Mouse (Mus musculus): ENCODE measurements around the gene Map4k2. TPM values are rescaled to one million over a fixed set of nuclear protein-coding genes. Genes with fewer than 3 reads are reported as not detected.
A peak's percentile ranks its signal among the peaks of the same experiment; 100 is the strongest.

Gene Map4k2
- polyA plus RNA-seq, 1 experiment = 10.0 TPM

GRCm38 (mm10) chr19:6338716-6339115 is 2.2 kb upstream of the Map4k2 start:
- TF ChIP-seq POLR2AphosphoS2 (IDR thresholded peaks at IDR 0.05; ENCODE audit: insufficient read length, low read depth) (no peak), E2F4 (IDR thresholded peaks at IDR 0.05; ENCODE audit: insufficient read depth) (no peak), TCF3 (IDR thresholded peaks at IDR 0.05; ENCODE audit: insufficient read length, low read depth) (no peak), TCF12 (IDR thresholded peaks at IDR 0.05; ENCODE audit: insufficient read depth, poor library complexity, severe bottlenecking) (no peak), MYOG (IDR thresholded peaks at IDR 0.05; ENCODE audit: control insufficient read depth in 1 of 3, insufficient read depth in 1 of 3, insufficient read length in 2 of 3, low read depth in 2 of 3) (no peak), SRF (IDR thresholded peaks at IDR 0.05; ENCODE audit: control insufficient read depth, insufficient read length, low read depth) (no peak), POLR2A (IDR thresholded peaks at IDR 0.05; ENCODE audit: insufficient read length, low read depth) (no peak), CEBPB (IDR thresholded peaks at IDR 0.05; ENCODE audit: insufficient read depth, poor library complexity, severe bottlenecking) (no peak), MYOD1 (IDR thresholded peaks at IDR 0.05; ENCODE audit: control insufficient read depth in 1 of 3, insufficient read length in 2 of 3, low read depth in 2 of 3) (no peak), MAX (IDR thresholded peaks at IDR 0.05; ENCODE audit: low read depth) (no peak), USF1 (IDR thresholded peaks at IDR 0.05; ENCODE audit: low read depth) (no peak), REST (IDR thresholded peaks at IDR 0.05; ENCODE audit: insufficient read depth, insufficient read length) (no peak)
- Histone ChIP-seq H3K27me3 (ENCODE audit: control insufficient read depth, insufficient read depth, insufficient read length) (no peaks in the 10 kb centered on the region), H3ac (ENCODE audit: control insufficient read depth, insufficient read length) (no peak overlapping the region), H3K4me2 (ENCODE audit: low read depth) (no peak overlapping the region), H3K36me3 (ENCODE audit: control insufficient read depth, insufficient read depth) (peaks cover 22% of the 10 kb centered on the region), H3K79me2 (ENCODE audit: control insufficient read depth, insufficient read depth) (peaks cover 16% of the 10 kb centered on the region), H3K4me3 (no peak overlapping the region)

DNA sequence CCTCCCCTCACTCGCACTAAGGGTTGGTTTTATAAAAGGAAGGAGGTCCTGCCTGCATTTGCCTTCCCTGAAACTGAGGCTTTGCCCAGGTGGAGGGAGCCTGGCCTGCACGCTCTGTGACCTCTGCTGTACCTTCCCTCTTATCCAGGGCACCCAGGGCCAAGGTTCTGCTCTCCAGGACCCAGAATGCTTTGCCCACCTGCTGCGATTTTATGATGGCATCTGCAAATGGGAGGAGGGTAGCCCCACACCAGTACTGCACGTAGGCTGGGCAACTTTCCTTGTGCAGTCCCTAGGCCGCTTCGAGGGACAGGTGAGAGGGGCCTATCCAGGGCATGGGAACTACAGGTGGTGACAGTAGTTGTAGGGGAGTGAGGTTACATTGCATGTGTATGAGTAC is 1.7 kb upstream of the Map4k2 start:
- no peak overlapping the region for H3K4me2 ChIP-seq (ENCODE audit: low read depth)
- H3K36me3 ChIP-seq (ENCODE audit: control insufficient read depth, insufficient read depth) = peaks cover 22% of the 10 kb centered on the region
- H3K4me3 ChIP-seq = no peak overlapping the region
- no peaks in the 10 kb centered on the region for H3K27me3 ChIP-seq (ENCODE audit: control insufficient read depth, insufficient read depth, insufficient read length)
- H3ac ChIP-seq (ENCODE audit: control insufficient read depth, insufficient read length) = no peak overlapping the region
- peaks cover 16% of the 10 kb centered on the region for H3K79me2 ChIP-seq (ENCODE audit: control insufficient read depth, insufficient read depth)
- no peak for TF ChIP-seq E2F4 (IDR thresholded peaks at IDR 0.05; ENCODE audit: insufficient read depth)
- no peak for TF ChIP-seq TCF3 (IDR thresholded peaks at IDR 0.05; ENCODE audit: insufficient read length, low read depth)
- no peak for TF ChIP-seq SRF (IDR thresholded peaks at IDR 0.05; ENCODE audit: control insufficient read depth, insufficient read length, low read depth)
- no peak for TF ChIP-seq CEBPB (IDR thresholded peaks at IDR 0.05; ENCODE audit: insufficient read depth, poor library complexity, severe bottlenecking)
- TF ChIP-seq USF1 (IDR thresholded peaks at IDR 0.05; ENCODE audit: low read depth) = no peak
- TF ChIP-seq TCF12 (IDR thresholded peaks at IDR 0.05; ENCODE audit: insufficient read depth, poor library complexity, severe bottlenecking) = no peak
- no peak for TF ChIP-seq MYOG (IDR thresholded peaks at IDR 0.05; ENCODE audit: control insufficient read depth in 1 of 3, insufficient read depth in 1 of 3, insufficient read length in 2 of 3, low read depth in 2 of 3)
- no peak for TF ChIP-seq MAX (IDR thresholded peaks at IDR 0.05; ENCODE audit: low read depth)
- no peak for TF ChIP-seq REST (IDR thresholded peaks at IDR 0.05; ENCODE audit: insufficient read depth, insufficient read length)
- no peak for TF ChIP-seq MYOD1 (IDR thresholded peaks at IDR 0.05; ENCODE audit: control insufficient read depth in 1 of 3, insufficient read length in 2 of 3, low read depth in 2 of 3)
- TF ChIP-seq POLR2A (IDR thresholded peaks at IDR 0.05; ENCODE audit: insufficient read length, low read depth) = no peak
- no peak for TF ChIP-seq POLR2AphosphoS2 (IDR thresholded peaks at IDR 0.05; ENCODE audit: insufficient read length, low read depth)

GRCm38 (mm10) chr19:6339890-6340504 is 938 bp upstream of the Map4k2 start:
- peaks cover 22% of the 10 kb centered on the region for H3K36me3 ChIP-seq (ENCODE audit: control insufficient read depth, insufficient read depth)
- no peak overlapping the region for H3K4me2 ChIP-seq (ENCODE audit: low read depth)

GRCm38 (mm10) chr19:6341453-6342077 is 630 bp downstream of the Map4k2 start:
- Histone ChIP-seq H3ac (ENCODE audit: control insufficient read depth, insufficient read length) (peak overlapping the region; percentile 19), H3K27me3 (ENCODE audit: control insufficient read depth, insufficient read depth, insufficient read length) (no peaks in the 10 kb centered on the region), H3K4me3 (peak overlapping the region; percentile 22), H3K4me2 (ENCODE audit: low read depth) (peak overlapping the region; percentile 74), H3K79me2 (ENCODE audit: control insufficient read depth, insufficient read depth) (peaks cover 5% of the 10 kb centered on the region), H3K36me3 (ENCODE audit: control insufficient read depth, insufficient read depth) (peaks cover 22% of the 10 kb centered on the region)
- TF ChIP-seq USF1 (IDR thresholded peaks at IDR 0.05; ENCODE audit: low read depth) (no peak), E2F4 (IDR thresholded peaks at IDR 0.05; ENCODE audit: insufficient read depth) (no peak), TCF3 (IDR thresholded peaks at IDR 0.05; ENCODE audit: insufficient read length, low read depth) (no peak), TCF12 (IDR thresholded peaks at IDR 0.05; ENCODE audit: insufficient read depth, poor library complexity, severe bottlenecking) (no peak), REST (IDR thresholded peaks at IDR 0.05; ENCODE audit: insufficient read depth, insufficient read length) (no peak), MYOD1 (IDR thresholded peaks at IDR 0.05; ENCODE audit: control insufficient read depth in 1 of 3, insufficient read length in 2 of 3, low read depth in 2 of 3) (no peak), POLR2A (IDR thresholded peaks at IDR 0.05; ENCODE audit: insufficient read length, low read depth) (no peak), POLR2AphosphoS2 (IDR thresholded peaks at IDR 0.05; ENCODE audit: insufficient read length, low read depth) (no peak), MYOG (IDR thresholded peaks at IDR 0.05; ENCODE audit: control insufficient read depth in 1 of 3, insufficient read depth in 1 of 3, insufficient read length in 2 of 3, low read depth in 2 of 3) (no peak), MAX (IDR thresholded peaks at IDR 0.05; ENCODE audit: low read depth) (no peak), SRF (IDR thresholded peaks at IDR 0.05; ENCODE audit: control insufficient read depth, insufficient read length, low read depth) (no peak), CEBPB (IDR thresholded peaks at IDR 0.05; ENCODE audit: insufficient read depth, poor library complexity, severe bottlenecking) (no peak)

More at GRCm38 (mm10) chr19:6339890-6340504, 938 bp upstream of the Map4k2 start:
- peaks cover 16% of the 10 kb centered on the region for H3K79me2 ChIP-seq (ENCODE audit: control insufficient read depth, insufficient read depth)
- no peak overlapping the region for H3ac ChIP-seq (ENCODE audit: control insufficient read depth, insufficient read length)
- H3K27me3 ChIP-seq (ENCODE audit: control insufficient read depth, insufficient read depth, insufficient read length) = no peaks in the 10 kb centered on the region
- H3K4me3 ChIP-seq = no peak overlapping the region
- TF ChIP-seq POLR2A (IDR thresholded peaks at IDR 0.05; ENCODE audit: insufficient read length, low read depth) (no peak), TCF3 (IDR thresholded peaks at IDR 0.05; ENCODE audit: insufficient read length, low read depth) (no peak), CEBPB (IDR thresholded peaks at IDR 0.05; ENCODE audit: insufficient read depth, poor library complexity, severe bottlenecking) (no peak), MYOG (IDR thresholded peaks at IDR 0.05; ENCODE audit: control insufficient read depth in 1 of 3, insufficient read depth in 1 of 3, insufficient read length in 2 of 3, low read depth in 2 of 3) (no peak), MAX (IDR thresholded peaks at IDR 0.05; ENCODE audit: low read depth) (no peak), MYOD1 (IDR thresholded peaks at IDR 0.05; ENCODE audit: control insufficient read depth in 1 of 3, insufficient read length in 2 of 3, low read depth in 2 of 3) (no peak), TCF12 (IDR thresholded peaks at IDR 0.05; ENCODE audit: insufficient read depth, poor library complexity, severe bottlenecking) (no peak), POLR2AphosphoS2 (IDR thresholded peaks at IDR 0.05; ENCODE audit: insufficient read length, low read depth) (no peak), E2F4 (IDR thresholded peaks at IDR 0.05; ENCODE audit: insufficient read depth) (no peak), USF1 (IDR thresholded peaks at IDR 0.05; ENCODE audit: low read depth) (no peak)

Data from myocyte (in vitro differentiated cells).